Mouse (Mus musculus): ENCODE measurements around the gene Slc25a12.

Slc25a12 gene

DNA sequence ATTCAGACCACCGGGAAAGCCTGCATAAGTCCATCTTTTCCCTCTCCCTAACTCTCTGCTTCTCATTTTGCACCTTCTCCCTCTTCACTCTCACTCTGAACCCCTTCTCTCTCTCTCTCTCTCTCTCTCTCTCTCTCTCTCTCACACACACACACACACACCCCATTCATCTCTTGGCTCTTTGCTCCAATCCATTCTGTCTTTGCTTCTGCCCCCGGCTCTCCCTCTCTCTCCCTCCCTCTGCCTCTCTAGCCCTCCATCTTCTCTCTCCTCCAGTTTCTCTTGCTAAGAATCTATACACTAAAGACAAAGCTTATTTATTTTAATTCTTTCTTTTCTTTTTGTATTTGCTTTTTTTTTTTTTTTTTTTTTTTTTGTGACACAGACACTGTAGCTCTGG is 57.8 kb downstream of the Slc25a12 start:
- DNase-seq (ENCODE audit: low spot score), result no peak

DNA sequence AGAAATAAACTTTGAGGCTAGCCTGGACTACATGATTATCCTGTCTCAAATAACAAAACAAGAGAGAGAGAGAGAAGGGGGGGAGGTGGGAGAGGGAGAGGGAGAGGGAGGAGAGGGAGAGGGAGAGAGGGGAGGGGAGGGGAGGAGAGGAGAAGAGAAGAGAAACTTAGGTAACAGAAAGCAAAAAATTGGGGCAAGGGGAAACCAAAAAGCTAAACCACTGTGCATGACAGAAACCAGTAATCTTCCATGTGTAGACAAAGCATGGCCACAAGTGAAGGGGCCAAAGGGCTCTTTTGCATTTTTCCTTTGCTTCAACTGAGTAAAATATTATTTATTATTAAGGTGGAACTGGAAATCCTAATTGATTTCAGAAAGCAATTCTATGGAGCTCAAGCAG is 61.2 kb downstream of the Slc25a12 start:
- no peak for DNase-seq (ENCODE audit: low spot score)

DNA sequence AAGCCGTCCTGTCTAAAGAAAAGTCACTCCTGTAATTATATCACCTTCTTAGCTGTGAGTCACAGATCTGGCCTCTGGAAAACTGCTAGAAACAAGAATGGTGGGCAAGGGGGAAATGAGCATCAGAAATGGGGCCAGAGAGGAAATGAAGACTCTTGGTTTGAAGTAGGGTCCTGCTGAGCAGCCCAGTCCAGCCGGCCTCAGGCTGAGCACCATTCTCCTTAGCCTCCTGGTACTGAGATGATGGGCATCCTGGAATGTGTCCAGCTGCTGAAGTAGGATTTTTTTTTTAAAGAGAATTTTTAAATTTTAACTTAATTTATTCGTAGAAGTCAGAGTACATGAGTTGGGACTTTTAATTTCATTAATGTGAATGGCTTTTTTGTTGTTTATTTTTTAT is 62.7 kb downstream of the Slc25a12 start:
- DNase-seq (ENCODE audit: low spot score), result no peak

DNA sequence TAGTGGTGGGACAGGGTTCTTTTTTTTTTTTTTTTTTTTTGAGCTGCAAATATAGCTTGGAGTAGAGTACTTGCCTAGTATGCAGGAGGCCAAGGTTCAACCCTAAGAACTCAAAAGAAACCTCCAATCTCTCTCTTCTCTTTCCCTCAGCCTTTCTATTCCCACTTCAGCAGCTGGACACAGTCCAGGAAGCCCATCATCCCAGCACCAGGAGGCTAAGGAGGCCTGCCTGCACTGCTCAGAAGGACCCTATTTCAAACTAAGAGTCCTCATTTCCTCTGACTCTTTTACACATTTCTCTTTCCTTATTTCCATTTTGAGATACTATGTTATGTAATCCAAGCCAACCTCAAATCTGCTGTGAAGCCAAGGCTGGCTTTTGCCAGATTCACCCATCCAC is 64.3 kb downstream of the Slc25a12 start:
- DNase-seq (ENCODE audit: low spot score), result no peak

DNA sequence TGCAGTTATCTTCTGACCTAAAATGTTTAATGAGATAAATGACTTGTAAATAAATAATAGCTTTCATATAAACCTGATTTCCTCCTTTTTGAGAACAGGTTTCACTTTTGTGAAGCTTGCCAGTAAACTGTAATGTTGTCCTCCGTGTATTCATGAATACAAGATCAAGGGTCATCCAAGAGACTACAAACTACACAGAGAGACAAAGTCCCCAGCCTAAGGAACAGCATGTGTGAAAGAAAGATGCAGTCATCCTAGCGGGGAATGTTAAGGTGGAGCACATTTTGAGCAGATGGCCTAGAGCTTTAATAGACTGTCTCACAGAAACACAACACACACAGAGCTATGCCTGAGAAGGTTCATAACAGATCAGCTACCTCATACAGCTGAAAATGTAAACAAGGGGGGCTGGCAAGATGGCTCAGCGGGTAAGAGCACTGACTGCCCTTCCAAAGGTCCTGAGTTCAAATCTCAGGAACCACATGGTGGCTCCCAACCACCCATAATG is 65.3 kb downstream of the Slc25a12 start:
- DNase-seq (ENCODE audit: low spot score), result no peak

DNA sequence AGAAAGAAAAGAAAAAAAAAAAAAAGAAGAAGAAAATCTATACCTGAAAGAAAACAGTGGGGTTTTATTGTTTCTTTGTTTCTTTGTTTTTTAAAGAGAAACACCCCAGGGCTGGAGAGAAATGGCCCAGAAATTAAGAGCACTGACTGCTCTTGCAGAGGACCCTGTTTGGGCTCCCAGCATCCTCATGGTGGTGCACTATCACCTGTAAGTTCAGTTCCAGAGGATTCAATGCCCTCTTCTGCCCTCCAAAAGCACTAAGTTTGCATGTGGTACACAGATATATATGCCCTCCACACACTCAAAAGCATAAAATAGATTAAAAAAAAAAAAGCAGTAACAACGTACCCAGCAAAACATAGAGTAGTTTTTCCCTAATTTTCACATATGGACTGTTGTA is 68.8 kb downstream of the Slc25a12 start:
- no peak for DNase-seq (ENCODE audit: low spot score)

DNA sequence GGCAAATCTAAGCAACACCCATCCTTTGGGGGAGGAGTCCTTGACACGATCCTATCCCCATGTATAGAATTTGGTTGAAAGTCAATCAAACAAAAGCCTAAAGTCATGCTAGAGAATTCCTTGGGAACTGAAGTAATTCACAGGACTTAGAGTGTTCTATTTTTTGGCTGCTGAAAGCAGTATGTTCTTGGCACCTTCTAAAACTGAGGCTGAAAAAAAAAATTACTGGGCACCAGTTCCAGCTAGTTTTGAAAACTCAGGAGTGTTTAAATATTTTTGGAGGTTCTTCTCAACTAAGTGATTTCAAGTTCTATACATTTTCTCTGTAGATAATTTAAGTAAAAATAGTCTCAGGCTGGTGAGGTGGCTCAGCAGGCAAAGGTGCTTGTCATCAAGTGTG is 70.0 kb downstream of the Slc25a12 start:
- DNase-seq (ENCODE audit: low spot score), result no peak

DNA sequence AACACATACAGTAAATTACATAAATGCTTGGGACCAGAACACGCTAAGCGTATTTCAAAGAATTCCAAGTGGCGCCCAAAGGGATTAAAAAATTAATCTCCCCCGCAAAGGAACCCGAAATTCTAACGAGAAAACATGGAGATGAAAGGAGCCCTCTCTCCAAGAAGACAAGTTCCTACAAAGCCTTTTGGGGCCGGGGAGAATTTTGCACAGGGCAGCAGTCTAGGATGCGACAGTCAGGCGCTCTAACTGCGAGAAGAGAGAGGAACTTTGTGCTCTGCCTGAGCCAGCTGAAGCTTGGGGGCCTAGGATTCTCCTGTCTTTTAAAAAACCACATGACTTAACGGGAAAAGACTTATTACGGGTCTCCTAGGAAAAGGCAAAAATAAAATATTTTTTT is 71.7 kb downstream of the Slc25a12 start:
- no peak for DNase-seq (ENCODE audit: low spot score)

DNA sequence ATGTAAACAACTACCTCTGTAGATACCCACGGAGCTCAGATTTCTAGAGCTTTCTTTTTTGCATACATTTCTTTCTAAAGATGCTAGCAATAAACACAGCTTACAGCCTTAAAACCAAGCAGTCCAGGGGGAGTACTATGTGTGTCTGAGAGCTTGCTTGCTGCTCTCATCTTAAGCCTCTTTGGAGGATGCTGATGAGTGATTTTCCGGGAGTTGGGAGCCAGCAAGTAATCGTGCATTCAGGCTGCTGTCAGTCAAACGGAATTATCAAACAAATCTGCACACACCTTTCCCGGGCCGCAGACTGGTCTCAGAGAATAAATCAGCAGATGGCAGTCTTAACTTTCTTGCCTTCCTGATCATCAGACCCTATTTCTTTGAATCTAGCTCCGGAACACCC is 73.1 kb downstream of the Slc25a12 start:
- DNase-seq (ENCODE audit: low spot score), result no peak

DNA sequence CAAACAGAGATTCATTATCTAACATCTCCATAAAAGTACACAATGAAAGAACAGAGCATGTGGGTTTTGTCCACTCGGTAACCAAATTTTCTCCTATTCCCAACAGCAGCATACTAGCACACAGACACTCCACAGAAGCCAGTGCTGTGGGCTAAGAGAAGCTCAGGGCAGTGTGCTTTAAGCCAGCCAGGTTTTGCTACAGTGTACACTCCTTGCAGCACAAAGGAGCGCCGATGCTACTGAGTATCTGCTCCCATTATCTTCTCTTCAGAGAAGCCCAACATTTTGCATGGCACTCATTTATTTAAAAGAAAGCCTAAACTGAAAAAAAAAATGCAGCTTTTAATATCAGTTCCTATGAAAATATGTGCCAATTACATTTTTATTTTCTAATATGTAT is 73.6 kb downstream of the Slc25a12 start:
- no peak for DNase-seq (ENCODE audit: low spot score)

DNA sequence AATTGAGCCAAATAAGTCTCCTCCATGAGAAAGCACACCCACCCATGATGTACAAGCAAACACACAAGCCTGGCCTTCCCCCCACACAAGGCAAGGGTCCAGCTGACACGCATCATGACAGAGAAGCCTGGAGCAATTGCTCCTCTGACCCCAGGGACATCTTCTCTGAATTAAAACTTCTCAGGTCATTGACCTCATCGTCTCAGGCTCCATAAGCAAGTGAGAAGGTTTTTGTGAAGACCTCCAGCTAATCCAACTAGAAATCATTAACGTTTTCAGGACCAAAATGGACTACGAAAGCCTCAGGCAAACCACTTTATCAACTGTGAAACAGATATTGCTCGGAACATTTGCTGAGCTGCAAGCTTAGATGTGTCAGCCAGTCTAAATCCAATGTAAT is 76.0 kb downstream of the Slc25a12 start:
- DNase-seq (ENCODE audit: low spot score), result no peak

DNA sequence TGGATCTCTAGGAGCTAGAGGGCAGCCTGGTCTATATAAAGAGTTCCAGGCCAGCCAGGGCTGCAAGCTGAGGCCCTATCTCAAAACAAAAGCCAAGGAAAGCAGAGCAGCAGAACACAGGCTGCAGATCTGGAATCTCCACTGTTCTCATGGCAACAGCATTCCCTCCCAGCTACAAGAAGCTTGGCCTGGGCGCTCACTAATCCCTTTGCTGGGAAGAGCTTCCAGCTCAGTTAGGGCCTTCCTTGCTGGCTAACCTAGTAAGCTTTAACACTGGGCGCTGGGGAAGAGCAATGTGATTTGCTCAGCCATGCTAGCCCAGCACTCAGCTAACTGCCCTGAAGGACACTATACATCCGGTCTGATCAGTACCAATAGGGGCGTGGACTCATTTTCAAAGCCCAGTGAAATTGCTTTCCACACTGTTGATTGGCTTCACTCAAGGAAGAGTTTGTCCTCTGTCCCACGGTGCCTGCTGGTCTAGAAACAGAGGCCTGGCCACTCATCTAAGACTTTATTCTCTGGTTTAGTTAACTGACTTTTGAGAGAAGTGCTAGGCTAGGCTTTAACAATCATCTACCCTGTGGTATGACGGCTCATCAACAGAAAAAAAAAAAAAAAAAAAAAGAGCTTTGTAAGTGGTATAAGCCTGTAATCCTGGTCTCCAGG is 77.3 kb downstream of the Slc25a12 start:
- DNase-seq (ENCODE audit: low spot score), result peak; percentile 17

DNA sequence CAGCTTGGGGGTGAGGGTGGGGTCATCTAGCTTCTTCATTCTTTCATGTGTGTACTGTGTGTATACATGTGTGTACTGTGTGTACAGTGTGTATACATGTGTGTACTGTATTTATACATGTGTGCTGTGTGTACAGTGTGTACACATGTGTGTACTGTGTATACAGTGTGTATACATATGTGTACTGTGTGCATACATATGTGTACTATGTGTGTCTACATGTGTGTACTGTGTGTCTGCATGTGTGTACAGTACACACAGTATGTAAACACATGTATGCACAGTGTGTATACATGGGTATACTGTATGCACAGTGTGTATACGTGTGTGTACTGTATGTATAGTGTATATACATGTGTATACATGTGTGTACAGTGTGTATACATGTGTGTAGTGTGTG is 85.6 kb downstream of the Slc25a12 start:
- no peak for DNase-seq (ENCODE audit: low spot score)

DNA sequence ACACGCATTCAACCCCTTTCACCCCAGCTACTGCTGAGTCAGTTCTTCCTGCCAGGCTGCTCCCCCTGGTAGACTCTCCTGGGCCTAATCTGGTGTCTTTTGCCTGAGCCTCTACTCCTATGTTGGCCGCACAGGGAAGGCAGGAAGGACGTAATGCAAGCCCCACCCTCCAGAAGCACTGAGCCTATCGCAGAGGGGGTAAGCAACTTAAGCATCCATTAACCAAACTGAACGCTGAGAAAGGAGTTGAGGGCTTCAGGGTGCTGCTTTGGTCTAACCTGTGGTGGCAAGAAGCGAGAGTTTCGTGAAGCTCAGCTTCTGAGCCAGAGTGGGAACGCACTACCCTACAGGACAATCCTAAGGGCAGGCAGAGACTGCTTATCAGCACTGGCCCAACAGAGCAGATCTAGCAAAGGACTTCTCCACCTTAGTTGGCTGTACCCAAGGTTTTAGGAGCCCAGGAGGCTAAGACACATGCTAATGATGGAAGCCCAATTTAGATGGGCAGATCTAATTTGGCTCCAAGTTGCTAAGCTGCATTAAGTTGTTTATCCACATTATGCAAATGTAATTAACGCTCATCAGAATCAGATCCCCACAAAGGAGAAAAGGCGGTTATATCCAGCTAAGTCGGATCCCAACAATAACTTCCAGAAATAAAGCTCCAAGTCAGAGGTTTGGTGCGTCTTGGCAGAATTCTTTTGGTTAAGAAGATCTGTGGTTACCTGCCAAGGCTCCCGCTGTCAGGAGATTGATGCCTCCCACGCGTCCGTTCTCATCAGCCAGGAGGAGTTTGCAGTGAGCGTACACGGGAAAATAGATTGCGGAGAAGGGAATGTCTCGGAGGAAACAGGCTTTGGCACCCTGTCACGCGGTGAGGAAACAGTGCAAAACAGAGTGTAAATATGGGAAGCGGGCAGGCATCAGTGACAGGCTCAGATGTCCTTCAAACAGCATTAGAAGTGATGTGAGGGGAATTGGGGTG is 88.5 kb downstream of the Slc25a12 start:
- DNase-seq (ENCODE audit: low spot score), result peak; percentile 13

DNA sequence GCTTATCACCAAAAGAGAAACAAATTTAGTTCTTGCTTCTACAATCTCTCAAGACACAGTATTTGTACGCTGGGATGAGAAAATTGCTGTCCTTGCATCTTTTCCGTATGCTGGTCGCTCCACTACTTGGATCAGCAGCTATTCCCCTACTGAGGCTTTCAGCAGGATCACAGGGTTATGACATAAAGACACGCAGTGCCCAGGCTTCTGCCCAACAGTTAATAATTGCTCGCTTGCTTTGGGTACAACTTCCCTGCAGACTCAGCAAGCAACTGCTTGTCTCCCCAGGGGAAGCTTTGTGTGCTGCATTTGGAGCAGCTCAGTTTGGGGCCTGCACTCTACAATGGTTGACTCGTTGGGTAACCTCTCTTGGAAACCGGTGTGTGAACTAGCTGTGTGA is 91.8 kb downstream of the Slc25a12 start:
- DNase-seq (ENCODE audit: low spot score), result no peak

DNA sequence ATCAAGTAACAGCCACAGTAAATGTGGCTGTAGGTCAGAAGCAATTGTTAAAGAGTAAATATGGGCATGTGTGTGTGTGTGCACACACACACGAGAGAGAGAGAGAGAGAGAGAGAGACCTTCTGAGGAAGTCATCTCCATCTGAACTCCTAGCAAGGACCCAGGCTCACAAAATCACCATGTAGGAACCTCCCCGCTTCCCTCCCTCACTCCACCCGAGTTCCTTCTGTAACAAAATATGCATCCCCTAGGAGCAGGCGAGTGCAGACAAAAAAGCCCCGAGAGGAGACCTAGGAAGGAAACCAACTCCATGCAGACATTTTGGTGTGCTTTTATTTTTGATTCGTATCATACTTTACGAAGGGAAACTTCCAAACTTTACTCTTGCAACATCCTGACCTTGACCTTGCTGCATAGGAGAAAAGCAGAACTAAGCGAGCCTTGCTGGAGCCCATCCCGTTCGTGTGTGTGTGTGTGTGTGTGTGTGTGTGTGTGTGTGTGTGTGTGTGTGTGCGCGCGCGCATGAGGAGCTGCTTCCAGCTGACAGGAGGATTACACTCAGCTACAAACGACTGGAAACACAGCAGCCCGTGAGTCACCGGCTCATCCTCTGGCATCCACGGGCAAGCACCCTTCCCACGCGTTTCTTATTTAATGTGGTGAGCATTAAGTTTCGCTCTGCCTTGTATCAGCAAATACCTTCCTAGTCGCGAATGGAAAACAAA is 93.4 kb downstream of the Slc25a12 start:
- peak; percentile 57 for DNase-seq (ENCODE audit: low spot score)

DNA sequence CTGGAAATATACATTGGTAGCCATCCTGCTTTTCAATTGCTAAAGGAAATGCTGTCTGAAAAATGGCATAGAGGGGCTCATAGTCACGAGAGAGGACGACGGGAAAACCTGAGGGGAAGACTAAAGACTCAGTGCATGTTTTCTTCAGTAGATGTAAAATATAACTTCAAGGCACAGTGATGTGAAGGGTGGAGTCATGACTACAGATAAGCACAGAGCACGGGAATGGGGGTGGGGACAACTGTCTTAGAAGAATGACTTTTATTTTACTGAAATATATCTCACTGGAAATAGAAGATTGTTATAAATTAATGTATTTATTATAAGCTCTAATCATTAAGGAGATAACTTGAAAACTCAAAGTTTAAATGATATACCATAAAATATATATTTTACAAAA is 97.5 kb downstream of the Slc25a12 start:
- no peak for DNase-seq (ENCODE audit: low spot score)

DNA sequence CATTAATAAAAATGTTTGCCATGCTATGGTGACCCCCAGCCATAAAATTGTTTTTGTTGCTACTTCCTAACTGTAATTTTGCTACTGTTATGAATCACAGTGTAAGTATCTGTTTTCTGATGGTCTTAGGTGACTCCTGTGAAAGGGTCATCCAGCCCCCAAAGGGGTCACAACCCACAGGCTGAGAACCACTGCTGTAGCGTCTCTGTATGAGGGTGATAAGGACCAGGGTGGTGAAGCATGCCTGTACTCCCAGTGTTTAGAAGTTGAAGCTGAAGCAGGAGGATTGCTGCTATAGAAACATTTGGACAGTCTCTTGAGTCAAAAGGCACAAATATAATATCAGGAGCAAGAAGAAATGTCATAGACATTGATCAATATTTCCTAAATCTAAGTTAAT is 98.2 kb downstream of the Slc25a12 start:
- DNase-seq (ENCODE audit: low spot score), result no peak

DNA sequence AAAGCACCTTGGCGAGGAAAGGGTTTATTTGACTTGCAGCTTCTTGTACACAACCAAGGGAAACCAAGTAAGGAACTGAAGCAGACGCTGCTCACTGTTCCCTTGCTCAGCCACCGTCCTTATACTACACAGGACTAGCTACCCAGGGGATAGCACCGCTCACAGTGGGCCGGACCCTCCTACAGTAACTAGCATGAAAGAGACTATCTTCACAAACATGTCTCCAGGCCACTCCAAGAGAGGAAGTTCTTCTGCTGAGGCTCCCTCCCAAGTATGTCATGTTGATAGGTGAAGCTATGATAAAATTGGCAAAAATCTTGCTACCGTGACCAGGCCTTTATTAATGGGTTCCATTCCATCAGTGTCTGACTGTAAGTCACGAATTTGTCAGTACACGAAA is 98.9 kb downstream of the Slc25a12 start:
- no peak for DNase-seq (ENCODE audit: low spot score)

DNA sequence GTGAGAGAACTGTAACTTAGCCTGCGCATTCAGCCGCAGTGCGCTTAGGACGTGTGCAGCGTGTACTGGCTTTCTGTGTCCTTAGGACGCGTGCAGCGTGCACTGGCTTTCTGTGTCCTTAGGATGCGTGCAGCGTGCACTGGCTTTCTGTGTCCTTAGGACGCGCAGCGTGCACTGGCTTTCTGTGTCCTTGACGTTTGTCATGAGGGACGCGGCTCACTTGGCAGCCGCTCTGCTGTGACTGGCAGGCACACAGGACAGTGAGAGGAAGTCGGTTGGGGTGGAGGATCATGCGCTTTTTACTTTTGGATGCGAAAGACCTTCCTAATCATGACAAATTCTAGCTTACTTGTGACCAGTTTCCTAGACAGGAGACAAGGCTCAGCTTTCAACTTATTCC is 103.0 kb downstream of the Slc25a12 start:
- no peak for DNase-seq (ENCODE audit: low spot score)

DNA sequence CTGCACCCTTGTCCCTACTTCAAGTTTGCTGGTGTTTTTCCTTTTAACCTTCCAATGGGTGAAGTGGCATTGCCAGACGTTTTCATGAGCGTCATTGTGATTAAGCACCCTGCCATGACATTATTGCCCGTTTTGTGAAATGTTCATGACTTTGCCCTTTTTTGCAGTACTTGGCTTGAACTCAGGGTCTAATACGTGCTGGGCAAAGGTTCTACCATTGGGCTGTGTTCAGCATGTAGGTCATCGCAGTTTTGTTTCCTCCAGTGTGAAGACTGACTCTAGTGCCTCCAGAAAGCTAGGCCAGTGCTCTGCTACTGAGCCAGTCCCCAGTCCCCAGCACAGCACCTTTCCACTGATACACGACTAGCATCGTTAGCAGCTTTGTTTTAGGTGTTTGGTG is 111.0 kb downstream of the Slc25a12 start:
- no peak for DNase-seq (ENCODE audit: low spot score)

DNA sequence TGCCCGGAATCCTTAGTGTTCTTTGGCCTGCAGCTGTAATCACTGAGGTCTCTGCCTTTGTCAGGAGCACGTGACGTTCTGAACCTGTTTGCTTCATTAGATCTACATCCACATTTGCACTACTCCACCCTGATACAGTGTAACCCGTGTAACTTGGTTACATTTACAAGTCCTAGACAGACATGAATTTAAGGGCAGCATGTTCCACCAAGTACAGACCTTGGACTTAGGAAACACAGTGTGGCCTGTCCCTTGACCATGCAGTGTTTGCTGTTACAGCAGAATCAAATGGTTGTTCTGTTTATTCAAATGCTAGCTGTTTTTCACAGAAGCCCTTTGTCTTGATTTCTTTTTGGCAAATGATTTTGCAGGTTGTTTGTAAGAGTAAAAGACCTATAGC is 112.7 kb downstream of the Slc25a12 start:
- no peak for DNase-seq (ENCODE audit: low spot score)

DNA sequence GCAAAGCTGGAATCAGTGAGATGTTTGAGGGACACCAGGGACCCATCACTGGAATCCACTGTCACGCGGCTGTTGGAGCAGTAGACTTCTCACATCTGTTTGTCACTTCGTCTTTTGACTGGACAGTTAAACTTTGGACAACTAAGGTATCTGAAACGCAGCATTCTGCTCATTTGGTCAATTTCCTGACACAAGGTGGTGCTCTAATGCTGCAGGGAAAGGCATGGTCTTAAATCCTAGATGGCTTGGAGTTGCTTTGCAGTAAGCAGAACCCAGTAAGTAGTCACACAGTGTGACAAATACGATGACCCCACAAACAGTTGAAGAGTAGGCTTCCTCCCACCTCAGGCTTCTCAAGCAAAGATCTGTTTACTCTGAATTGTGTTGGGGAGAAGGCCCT is 116.7 kb downstream of the Slc25a12 start:
- DNase-seq (ENCODE audit: low spot score), result no peak

Measured in urinary bladder, postnatal 14 days (tissue).